Mouse (Mus musculus): ENCODE measurements around the gene Chd3.

Chd3 gene

DNA sequence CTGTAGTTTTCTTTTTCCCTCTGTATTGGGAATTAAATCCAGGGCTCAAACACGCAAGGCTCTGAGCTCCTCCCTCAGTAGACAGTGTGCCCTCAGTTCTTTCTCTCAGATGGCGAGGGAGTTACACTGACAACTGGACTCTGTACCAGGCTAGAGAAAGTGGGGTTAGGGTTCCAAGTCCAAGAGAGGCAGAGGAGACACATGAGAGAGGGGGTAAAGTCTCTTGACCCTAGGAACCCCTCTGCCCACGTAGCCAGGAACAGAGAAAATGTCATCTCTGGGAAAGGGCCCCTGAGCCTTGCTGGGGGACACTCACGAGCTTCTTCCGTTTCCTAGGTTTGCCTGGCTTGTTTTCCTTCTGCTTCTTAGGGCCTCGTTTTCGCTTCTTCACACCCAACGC is 4.8 kb downstream of the Chd3 start:
- DNase-seq: peak; percentile 62 to 82

DNA sequence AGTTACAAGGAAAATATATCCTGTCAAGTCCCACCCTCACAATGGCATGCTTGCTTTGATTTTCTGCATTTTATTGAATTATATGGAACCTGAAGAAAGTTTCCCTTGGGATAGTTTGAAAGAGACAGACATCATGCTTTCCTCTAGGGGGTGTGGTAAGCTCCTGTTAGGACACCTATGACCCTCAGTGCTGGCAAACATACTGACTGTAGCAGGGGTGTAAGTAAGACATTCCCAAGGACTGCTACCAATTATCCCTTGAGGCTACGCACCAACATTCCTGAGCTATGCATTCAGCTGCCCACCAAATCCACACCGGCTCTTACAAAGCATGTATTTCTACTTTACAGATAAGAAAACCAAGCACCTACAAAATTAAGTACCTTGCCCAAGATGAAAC is 6.7 kb downstream of the Chd3 start:
- DNase-seq: peak in 1 of 2 experiments; percentile 20

DNA sequence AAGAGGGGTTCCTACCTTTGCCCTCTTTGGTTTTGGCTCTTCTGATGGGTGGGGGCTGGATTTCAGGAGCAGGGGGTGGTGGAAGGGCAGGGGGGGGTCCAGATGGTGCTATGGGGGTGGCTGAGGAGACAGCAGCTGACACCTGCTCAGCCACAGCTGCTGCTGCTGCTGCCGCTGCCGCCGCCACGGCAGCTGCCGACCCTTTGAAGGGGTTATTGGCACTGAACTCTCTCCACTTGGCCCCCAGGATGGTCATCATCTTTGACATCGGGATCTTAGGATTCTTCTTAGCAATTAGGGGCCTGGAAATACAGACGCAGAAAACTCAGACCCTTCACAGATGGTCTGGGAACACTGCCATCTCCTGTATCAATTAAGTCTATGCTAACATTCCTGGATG is 7.2 kb downstream of the Chd3 start:
- no peak for DNase-seq

DNA sequence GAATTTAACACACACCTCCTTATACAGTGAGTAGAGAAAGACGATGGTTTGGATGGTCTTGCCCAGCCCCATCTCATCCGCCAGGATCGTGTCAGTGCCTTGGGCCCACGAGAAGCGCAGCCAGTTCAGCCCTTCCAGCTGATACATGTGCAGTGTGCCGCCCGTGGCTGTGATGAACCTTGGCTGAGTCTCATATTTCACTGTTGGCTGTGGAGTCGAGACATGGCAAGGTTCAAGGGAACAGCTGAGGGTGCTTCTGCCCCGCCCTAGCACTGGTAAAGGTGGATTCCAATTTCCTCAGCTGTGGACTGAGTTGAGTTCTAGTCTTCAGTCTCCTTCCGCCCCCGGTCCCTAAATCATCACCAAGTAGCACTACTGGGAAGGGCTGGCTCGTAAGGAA is 11.5 kb downstream of the Chd3 start:
- no peak for DNase-seq

DNA sequence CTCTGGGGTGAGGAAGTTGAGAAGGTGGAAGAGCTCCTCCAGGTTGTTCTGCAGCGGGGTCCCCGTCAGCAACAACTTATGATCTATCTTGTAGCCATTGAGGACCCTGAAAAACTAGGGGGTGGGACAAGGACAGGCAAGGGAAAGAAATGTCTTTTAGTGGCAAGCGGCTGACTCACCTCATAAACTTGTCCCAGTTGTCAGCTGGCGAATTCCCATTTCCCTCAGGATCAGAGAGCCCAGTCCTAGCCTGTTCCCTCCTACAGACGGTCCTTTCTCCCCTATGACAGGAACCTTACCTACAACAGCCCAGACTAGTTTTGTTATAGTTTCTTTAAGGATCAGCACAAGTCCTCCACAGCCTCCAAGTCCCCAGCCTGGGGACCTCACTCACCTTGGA is 12.7 kb downstream of the Chd3 start:
- no peak for DNase-seq

DNA sequence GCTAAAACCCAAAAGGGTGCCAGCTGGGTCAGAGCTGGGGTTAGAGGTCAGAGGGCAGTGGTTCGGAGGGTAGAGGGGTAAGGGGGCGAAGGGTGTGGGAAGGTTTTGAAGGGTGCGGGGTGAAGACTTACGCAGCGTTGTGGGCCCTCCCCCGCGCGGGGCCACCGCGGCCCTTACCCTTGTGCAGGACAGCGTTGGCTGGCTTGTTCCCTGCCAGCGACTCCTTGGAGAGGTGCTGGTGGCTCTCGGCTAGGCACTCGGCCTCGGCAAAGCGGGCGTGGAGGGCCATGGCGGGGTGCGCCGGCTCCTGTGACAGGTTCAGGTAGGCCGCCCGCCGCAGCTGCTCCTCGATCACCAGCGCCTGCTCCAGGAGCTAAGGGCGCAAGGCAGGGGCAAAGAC is 22.8 kb downstream of the Chd3 start:
- no peak for DNase-seq

DNA sequence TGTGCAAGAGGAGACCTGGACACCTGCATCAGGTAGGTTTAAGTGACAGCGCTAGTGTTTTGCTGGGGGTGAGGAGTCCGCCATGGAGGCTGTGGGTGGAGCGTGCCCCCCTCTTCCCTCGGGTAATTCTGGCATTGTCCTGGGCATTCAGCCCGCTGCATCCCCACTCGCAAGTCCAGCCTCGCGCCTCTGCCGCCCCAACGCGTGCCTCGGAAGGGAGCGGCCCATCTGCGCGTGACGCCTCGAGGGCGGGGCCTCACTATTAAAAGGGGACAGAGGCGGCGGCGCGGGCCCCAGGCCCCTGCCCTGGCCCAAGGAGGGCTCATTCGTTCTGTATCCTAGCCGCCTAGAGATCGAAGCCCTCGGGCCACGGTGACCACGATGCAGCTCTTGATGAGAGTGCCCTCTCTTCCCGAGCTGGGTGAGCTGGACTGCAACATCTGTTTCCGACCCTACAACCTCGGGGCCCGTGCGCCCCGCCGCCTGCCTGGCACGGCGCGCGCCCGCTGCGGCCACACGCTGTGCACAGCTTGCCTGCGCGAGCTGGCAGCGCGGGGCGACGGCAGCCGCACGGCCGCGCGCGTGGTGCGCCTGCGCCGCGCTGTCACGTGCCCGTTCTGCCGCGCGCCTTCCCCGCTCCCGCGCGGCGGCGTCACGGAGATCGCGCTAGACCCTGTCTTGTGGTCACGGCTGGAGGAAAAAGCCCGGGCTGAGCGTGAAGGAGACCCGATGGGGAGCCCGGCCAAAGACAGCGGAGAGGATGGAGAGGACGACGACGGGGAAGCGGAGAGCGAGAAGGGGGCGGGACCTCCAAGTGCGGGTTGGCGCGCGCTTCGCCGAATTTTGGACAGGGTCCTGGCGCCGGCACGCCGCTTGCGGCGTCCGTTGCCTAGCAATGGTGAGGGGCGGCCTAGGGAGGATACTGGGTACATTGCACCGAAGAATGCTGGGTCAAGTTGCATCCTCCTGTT is 28.8 kb downstream of the Chd3 start, which contains the start of gene Rnf227:
TSS of gene Rnf227 (plus strand) at position 301 of the 971 bp plus-strand sequence.
- peak; percentile 37 to 78 for DNase-seq

DNA sequence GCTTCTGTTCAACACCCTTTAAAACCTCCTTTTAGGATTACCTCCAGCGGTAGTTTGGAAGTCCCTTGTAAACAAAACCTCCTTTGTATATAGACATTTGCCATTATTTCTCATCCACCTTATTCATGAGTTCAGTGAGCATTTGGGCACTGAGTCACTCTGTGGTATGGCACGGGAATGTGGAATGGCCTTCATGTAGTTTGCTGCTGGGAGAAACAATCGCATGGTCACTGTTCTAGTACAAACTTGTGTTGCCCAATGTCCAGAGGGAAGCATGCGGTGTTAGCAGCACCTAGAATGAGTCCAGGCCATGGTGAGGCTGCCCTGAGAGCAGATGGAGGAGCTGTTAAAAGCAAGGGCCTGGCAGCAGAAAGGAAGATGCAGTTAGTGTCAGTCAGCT is 34.4 kb downstream of the Chd3 start:
- no peak for DNase-seq

DNA sequence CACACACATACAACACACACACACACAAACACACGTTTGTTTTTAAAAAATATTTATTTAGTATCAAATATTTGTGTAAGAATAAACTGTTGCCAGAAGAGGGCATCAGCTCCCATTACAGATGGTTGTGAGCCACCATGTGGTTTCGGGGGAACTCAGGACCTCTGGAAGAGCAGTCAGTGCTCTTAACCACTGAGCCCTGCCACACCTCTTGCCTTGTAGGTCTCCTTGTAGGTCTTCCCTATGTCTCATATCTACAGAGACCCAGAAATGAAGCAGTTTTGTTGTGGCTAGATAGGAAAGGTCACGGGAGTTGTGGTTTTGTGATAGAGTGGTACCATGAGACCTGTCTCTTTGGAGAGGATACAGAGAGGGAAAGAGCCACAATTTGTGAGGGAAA is 35.3 kb downstream of the Chd3 start:
- no peak for DNase-seq

DNA sequence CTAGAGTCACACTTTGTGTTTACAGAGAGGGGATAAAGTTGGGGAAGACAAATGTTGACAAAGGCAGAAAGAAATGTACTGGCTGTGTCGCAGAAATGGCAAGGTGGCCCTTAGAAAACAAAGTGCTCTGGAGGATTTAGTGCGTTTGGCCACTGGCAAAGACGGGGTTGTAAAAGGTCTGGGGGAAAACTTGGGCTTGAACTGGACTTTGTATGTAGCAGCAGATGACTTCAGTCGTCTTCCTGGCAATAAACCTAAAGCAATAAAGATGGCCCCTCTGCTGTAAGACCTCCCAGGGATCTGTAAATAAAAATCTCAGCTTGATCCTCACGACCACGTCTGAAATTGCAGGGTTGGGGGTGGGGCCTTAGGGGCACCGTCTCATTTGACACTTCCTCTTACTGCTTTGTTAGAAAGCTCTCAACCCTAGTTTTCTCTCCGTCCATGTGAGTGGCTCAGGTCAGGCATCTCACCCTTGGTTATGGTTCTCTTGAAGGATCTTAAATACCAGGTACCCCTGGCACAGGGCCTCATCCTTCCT is 36.4 kb downstream of the Chd3 start:
- DNase-seq: no peak

DNA sequence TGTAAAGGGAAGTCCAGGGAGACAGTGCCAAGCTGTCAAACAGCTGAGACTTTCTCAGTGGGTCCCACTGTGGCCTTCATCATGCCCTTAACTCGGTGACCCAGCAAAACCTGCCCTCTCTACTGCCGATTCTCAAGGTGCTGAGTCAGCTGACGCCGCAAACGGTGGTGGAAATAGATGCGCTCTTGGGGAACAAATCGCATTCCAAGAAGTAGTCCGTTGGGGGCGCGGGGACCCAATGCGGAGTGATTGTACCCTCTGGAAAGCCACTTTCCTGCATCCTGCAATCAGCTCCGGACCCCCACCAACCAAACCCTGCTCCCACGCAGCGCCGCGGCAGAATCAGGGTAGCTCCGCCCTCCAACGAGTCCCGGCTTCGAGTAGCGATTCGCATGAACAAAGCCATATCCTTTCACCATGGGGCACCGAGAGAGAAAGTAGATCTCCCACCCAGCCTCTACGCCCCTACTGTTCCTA is 37.2 kb downstream of the Chd3 start:
- DNase-seq: peak; percentile 58 to 82

DNA sequence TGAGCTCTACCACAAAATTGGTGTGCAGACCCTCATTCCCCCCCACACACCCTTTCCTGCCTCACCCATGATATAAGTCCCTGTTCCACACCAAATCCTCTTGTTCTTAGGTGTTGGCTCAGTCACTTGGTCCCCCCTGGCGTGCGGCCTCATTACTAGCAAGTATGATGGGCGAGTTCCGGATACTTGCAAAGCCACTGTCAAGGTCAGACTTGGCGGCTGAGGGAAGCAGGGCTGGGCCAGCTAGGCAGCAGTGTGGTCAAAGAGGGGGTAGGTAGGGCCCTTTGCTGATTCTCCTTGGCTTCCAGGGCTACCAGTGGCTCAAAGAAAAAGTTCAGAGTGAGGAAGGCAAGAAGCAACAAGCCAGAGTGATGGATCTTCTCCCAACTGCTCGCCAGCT is 38.1 kb downstream of the Chd3 start:
- DNase-seq: no peak

DNA sequence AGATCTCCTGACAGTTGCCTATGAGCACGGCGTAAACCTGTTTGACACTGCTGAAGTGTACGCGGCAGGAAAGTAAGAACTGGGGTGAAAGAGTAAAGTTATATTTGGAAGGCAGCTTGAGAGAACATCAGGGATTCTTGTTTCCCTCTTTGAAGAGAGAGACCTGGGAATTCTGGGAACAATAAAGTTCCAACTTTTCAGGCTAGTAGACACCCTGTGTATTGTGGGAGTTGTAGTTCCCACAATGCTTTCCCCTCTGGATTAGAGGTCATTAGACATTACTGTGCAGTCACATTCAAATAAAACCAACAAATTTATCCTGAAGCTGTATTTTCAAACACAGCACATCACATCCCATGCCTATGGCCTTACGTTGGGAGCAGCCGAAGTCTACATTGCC is 40.7 kb downstream of the Chd3 start:
- no peak for DNase-seq

DNA sequence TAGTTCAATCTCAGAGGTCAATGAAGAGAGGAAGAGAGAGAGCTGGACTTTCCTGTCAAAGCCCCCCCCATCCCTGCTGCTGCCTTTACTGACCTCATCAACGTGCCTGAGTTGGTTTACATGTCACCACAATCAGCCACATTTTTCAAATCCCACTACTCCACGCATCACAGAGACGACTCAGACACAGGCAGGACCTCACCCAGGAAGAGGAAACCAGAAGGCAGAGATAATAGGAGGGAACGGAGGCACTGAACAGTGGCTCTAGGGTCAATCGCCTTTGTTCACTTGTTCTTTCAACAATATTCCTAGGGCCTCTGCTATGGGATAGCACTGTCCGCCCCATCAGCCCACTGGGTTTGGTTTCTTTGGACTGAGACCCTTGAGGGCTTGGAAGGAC is 41.6 kb downstream of the Chd3 start:
- DNase-seq: no peak

DNA sequence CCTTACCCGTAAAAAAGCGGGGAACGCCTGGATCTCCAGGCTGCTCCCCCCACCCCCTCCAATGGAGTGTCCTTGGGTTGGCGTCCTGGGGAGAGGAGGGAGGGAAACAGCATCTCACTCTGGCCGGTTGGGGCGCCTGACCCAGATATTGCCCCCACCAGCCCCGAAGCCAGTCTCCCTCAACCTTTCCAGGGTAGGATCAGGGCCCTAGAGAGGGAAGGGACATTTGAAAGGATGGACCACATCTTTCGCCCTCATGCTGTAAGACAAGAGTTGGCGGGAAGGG is 42.1 kb downstream of the Chd3 start:
- no peak for DNase-seq

DNA sequence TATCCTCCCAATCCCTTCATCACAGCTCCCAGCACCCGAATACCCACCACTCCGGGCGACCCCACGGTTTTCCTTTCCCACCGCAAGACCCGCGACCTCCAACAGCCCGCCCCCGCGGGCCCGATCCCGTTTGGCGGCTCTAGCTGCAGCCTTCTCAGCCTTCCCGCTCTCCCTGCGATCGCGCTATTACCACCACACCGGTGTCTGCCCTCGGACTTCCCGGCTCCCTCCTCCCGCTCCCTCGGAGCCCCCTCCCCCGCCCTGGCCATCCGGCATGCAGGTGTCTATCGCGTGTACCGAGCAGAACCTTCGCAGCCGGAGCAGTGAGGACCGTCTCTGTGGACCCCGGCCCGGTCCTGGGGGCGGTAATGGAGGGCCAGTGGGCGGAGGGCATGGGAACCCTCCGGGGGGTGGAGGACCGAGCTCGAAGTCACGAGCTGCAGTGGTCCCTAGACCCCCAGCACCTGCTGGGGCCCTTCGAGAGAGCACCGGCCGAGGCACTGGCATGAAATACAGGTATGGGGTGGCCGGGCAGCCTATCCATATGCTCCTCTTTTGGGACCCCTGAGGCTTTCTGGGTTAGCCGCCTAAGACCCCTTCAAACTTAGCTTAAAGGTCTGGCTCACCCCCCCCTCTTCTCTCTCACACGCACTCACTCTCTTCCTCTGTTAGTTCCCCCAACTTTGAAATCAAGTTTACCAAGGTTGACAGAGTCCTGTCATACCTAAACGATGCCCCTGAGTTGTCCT is 42.6 kb downstream of the Chd3 start:
- peak in 1 of 2 experiments; percentile 41 for DNase-seq

DNA sequence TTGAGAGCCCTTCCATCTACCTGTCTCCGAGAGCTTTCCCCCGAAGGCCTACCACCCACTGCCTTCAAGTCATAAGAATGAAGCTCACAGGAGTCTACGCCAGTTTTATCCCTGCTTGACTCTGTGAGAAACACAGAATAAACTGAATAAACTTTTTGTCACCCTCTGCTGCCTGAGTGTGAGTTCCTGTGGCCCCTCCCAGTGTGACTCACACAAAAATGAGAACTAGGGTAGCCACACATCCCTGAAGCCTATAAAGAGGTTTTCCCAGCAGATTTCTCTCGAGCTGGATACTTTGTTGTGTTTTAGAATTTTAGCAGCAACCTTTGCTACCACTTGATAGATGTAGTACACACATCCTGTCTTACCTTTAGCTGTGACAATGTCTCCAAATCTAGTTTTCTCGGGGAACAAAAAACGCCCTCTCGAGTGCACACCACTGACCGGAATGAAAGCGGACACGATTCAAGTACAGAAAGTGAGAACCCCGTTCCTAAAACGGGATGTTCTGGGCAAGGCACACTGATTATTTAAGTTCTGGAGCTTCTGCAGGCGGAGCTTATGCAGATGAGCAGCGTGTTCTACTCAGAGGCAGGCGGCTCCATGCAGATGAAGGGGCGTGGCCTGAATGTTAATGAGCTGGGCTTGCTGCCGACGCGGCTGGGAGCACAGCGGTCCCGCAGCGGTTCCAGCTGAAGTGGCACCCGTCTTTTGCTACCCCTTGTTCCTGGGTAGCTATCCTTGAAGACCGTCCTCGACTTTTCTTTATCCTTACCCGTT is 43.4 kb downstream of the Chd3 start, which contains the start of gene Kcnab3:
TSS of gene Kcnab3 (plus strand) at position 631 of the 780 bp plus-strand sequence.
- DNase-seq: peak; percentile 94 to 95

DNA sequence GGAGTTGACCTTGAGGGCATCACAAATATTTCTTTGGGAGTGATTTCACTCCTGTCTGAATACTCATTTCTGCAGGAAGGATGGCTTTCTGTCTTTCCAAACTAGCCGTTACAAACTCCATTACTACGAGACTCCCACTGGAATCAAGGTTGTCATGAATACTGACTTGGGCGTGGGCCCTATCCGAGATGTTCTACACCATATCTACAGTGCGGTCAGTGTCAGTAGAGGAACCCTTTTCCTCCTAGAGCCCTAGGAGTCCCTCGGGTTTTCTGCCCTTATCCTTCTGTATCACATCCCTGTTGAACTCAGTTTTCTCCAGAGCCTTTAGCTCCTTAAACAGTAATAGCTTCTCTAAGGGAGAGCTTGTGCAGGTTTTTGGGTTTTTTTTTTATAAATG is 44.5 kb downstream of the Chd3 start:
- DNase-seq: no peak

DNA sequence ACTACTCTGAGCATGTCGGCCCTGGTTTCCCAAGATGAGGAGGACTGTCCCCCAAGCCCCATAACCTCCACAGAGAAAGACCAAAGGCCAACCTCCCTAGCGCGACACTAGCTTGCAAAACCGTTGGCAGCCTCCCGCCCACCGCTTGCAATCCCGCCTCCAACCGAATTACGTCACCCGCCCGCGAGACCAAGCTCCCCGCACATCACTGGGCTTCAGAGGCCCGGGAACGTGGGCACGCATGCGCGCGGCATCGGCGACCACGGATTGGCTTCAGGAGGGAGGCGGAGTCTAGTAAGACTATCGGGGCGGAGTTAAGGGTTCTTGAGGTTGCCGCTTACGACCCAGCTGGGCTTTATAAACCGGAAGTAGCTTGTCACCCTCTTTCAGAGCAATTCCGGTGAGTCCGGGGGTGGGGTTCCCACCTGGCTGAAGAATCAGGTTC is 45.5 kb downstream of the Chd3 start, which contains the start of the genes Cntrob and Trappc1:
TSS of gene Cntrob (minus strand) at position 109 of the 445 bp plus-strand sequence.
TSS of gene Trappc1 (plus strand) at position 314 of the 445 bp plus-strand sequence.
- peak; percentile 99 for DNase-seq

DNA sequence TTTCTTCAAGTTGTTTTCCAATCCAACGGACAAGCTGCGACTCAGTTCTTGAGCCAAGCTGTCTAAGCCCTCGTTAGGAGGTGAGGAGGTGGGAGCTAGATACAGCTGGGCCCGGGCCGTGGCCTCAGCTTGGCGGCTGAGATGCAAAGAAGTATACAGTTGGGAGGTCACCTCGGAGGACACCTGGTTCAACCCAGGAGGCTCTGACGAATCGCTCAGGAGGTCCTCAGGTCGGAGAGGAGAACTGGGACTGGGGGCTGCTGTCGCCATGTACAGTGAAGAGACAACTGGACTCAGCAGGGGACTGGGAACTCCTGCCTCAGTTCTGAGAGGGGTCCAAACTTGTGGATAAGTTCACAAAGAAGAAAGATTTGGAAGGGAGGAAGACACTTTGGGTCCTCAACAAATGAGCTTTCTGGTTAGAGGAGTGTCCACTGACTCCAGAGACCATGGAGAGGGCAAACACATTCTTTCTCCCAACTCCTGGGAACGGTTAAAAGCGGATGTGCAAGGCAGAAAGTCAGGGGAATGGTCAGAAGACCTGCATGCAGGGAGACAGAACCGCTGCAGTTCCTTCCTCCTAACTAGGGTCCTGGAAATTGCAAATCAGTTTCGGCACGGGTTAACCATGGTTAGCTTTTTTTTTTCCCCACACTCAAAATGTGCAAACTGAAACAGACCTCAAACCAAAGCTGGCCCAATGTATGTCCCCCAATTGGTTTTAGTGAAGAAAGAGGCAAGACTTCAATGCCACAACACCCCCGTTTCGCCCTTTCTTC is 46.3 kb downstream of the Chd3 start:
- no peak for DNase-seq

DNA sequence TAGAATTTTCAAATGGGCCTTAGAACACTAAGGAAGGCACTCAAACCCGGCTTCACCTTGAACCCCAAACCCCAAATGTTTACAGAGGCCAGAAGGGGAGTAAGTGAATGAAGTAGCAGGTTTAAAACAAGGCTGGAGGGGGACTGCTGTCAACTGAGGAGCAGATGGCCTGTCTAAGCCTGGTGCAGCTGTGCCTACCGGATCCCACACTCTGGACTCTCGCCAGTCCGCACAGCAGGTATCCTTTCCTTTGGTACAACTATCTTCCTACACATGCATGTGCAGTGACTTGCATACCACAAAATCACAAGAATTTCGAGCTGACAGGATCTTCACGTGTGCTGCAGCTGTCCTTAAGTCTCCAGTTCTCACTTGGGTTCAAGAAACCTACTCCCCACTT is 47.2 kb downstream of the Chd3 start:
- DNase-seq: no peak

DNA sequence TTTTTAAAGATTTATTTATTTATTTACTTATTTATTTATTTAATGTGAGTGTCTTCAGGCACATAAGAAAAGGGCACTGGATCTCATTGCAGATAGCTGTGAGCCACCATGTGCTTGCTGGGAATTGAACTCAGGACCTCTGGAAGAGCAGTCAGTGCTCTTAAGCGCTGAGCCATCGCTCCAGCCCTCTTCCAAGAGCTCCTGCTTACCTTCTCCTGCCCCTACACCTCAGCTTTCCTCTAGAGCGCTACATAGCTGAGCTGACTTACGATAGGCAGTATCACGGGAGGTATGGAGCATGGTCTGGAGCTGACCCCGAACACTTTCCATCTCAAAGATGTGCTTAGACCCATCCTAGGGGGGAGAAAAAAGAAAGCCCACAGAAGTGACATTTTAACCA is 47.6 kb downstream of the Chd3 start:
- DNase-seq: no peak
